Comparison of ENCODE assay signal across 10 mouse cellular contexts in the genomic region with DNA sequence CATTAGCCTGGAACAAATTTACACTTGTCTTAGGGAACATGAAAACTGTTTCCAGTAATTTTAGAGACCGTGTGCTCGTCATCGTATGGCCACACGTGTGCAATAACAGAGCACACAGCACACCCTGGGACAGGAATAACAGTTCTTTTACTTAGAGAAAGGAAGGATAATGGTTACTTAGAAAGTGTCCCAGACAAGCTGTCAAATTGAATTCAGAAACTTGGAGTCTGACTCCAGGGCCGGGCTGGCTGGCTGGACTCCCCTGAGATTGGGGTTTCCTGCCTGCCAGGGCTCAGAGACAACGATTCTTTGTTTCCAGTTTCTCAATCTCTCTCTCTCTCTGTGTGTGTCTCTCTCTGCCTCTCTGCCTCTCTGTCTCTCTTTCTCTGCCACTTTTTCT.
A peak's percentile ranks its signal among the peaks of the same experiment; 100 is the strongest.
DNase-seq lines count a peak whose midpoint lies in the region; ATAC-seq and TF ChIP-seq lines count a peak whose summit lies in the region.
"Had no signal": no experiment of that assay in that cellular context is flagged by ENCODE, and none has a peak within 500 bp of the region (broad histone marks: within the 10 kb centered on the region; RNA-seq: fewer than 3 reads in every experiment).

No protein-coding gene starts in this region.

- peaks cover 3% of the 10 kb centered on the region; the same call in 1 of the 2 replicates for H3K4me1 ChIP-seq in heart, adult 2 months (ENCODE audit: control insufficient read depth, insufficient read depth, low read length)
- H3K4me1 ChIP-seq in limb, embryonic 11.5 days (ENCODE audit: control insufficient read depth, insufficient read depth, low read length): peaks cover 7% of the 10 kb centered on the region; the same call in 1 of the 2 replicates

- no peaks in the 10 kb centered on the region for H3K27me3 ChIP-seq in heart, adult 2 months (ENCODE audit: control insufficient read depth, insufficient read depth, low read length)
- H3K27me3 ChIP-seq in limb, embryonic 11.5 days (ENCODE audit: control insufficient read depth, insufficient read depth, low read length): no peaks in the 10 kb centered on the region

- no peaks in the 10 kb centered on the region for H3K79me2 ChIP-seq in heart, adult 2 months (replicated peaks; ENCODE audit: control insufficient read depth, insufficient read depth, low read length)

- TF ChIP-seq POLR2A in heart, adult 2 months (IDR thresholded peaks at IDR 0.05; ENCODE audit: insufficient read depth, low read depth, low read length): no peak

- peak; percentile 35 for DNase-seq in kidney, postnatal 10 days
- DNase-seq in kidney, adult 8-10 months: no peak
- DNase-seq in embryo, embryonic 11 days: peak; percentile 75
- peak; percentile 51 to 60 for DNase-seq in heart, adult 2 months
- DNase-seq in limb, embryonic 11.5 days (ENCODE audit: low spot score): peak; percentile 52
- DNase-seq in urinary bladder, postnatal 4 days (ENCODE audit: low spot score in 2 of 2): no peak
- no peak for DNase-seq in cerebellum, postnatal 14 days
- DNase-seq: adrenal gland, adult 8-10 months had no signal

- no peak overlapping the region for H3K9ac ChIP-seq in heart, adult 2 months (ENCODE audit: low read depth, low read length)
- no peak overlapping the region for H3K9ac ChIP-seq in limb, embryonic 11.5 days (ENCODE audit: low read length)

- H3K27ac ChIP-seq in heart, adult 2 months: peak overlapping the region; percentile 23; the same call in 1 of the 2 replicates
- H3K27ac ChIP-seq in limb, embryonic 11.5 days (replicated peaks; ENCODE audit: low read depth, low read length): peak overlapping the region; percentile 68; the same call in 1 of the 2 replicates

- H3K9me3 ChIP-seq in limb, embryonic 11.5 days (ENCODE audit: control insufficient read depth, low read length): no peaks in the 10 kb centered on the region; the same call in 1 of the 2 replicates

- H3K4me3 ChIP-seq in heart, adult 2 months: no peak overlapping the region
- no peak overlapping the region for H3K4me3 ChIP-seq in limb, embryonic 11.5 days (ENCODE audit: low read depth, low read length)

- H3K36me3 ChIP-seq in heart, adult 2 months (ENCODE audit: control insufficient read depth, insufficient read depth, low read length): peaks cover 5% of the 10 kb centered on the region; the same call in 1 of the 2 replicates
- H3K36me3 ChIP-seq in limb, embryonic 11.5 days (ENCODE audit: control insufficient read depth, insufficient read depth, low read length): peaks cover 12% of the 10 kb centered on the region; the same call in 1 of the 2 replicates

- peak; percentile 67 for ATAC-seq in limb, embryonic 11.5 days (ENCODE audit: insufficient number of reproducible peaks, low FRiP score, low TSS enrichment, low read depth)
- ATAC-seq in activated CD4-positive, CD25-positive, alpha-beta regulatory T cell, adult 4 months: no peak

- no peak for TF ChIP-seq EP300 in heart, adult 2 months (IDR thresholded peaks at IDR 0.05; ENCODE audit: insufficient read depth, low read depth, low read length)

- WGBS in heart, adult 2 months: 44% methylated on average over 6 of the region's 6 CpGs
- WGBS in limb, embryonic 11.5 days: 42% methylated on average over 6 of the region's 6 CpGs

- intact Hi-C loops in heart, adult 2 months (cut with DNase I): no loop called here

- no peak for TF ChIP-seq CTCF in heart, adult 2 months (IDR thresholded peaks at IDR 0.05)

- H3K4me2 ChIP-seq in limb, embryonic 11.5 days (ENCODE audit: low read depth, severe bottlenecking): no peak overlapping the region
- H3K4me2 ChIP-seq: liver, embryonic 11.5 days had no signal

Comparison
In these comparisons a context has a peak if more than half of its experiments do, and no peak if none do; other contexts are left out.
1. DNase-seq: peak in kidney, postnatal 10 days (single experiment), embryo, embryonic 11 days (single experiment), heart, adult 2 months (2 of 2) and limb, embryonic 11.5 days (single experiment); none in kidney, adult 8-10 months (0 of 2), urinary bladder, postnatal 4 days (0 of 2) and cerebellum, postnatal 14 days (0 of 2).